Mouse (Mus musculus): Measurements from ENCODE around the gene Clec4b2.

GRCm38 (mm10) chr6:123231149-123231548 lies 58.5 kb downstream of the Clec4b2 start:
- TF ChIP-seq CTCF (IDR thresholded peaks at IDR 0.05; ENCODE audit: low read depth), result no peak
- no peak for TF ChIP-seq EP300 (IDR thresholded peaks at IDR 0.05; ENCODE audit: low read depth)

Measured in heart, postnatal 0 days (tissue).